Mouse (Mus musculus) left cerebral cortex, adult 2 months (tissue): ENCODE results near the gene Grm4. TPM values are rescaled to one million over a fixed set of nuclear protein-coding genes. Genes with fewer than 3 reads are reported as not detected.
A peak's percentile ranks its signal among the peaks of the same experiment; 100 is the strongest.

ENCODE experiments used
- DNase-seq, 2 experiments: peaks; one replicate each; pipeline ENCODE4 v3.0.0; 2021 to 2022; ENCODE audit warnings: low spot score in 2 of 2, mixed read lengths in 1 of 2; ENCODE audit errors: extremely low spot score in 1 of 2
- H3K27ac ChIP-seq: fragments of 200-600 bp; 2 replicates; pipeline ENCODE4 v1.8.1; 2022
- H3K4me3 ChIP-seq: fragments of 200-600 bp; 2 replicates; pipeline ENCODE4 v1.8.1; 2022
- CTCF ChIP-seq: fragments of 200-600 bp; IDR thresholded peaks from 2 replicates; pipeline ENCODE4 v1.8.1; 2022; ENCODE audit warnings: antibody characterized with exemption, mild to moderate bottlenecking, moderate library complexity
- intact Hi-C: fragments of 180-260 bp; cut with DNase I; formaldehyde crosslinking; loops from one replicate; pipeline ENCODE4 v1.15.1; 2025
- total RNA-seq, 2 experiments: library from RNA; stranded (reverse); gene quantifications; 2 replicates each; pipeline ENCODE4 v1.2.3; 2021

Gene Grm4
- total RNA-seq, 2 experiments from 2014 or later, result 19.9 to 29.7 TPM

GRCm38 (mm10) chr17:27497798-27498197 is 23.4 kb downstream of the Grm4 start:
- Histone ChIP-seq H3K4me3 (no peak overlapping the region), H3K27ac (no peak overlapping the region)
- no peak for TF ChIP-seq CTCF
- intact Hi-C loops, result no loop called here
- DNase-seq, result no peak

GRCm38 (mm10) chr17:27495008-27495540 is 26.1 kb downstream of the Grm4 start:
- no peak for DNase-seq
- intact Hi-C loops, result no loop called here
- no peak overlapping the region for H3K4me3 ChIP-seq
- no peak overlapping the region for H3K27ac ChIP-seq
- no peak for TF ChIP-seq CTCF

GRCm38 (mm10) chr17:27493969-27494368 is 27.2 kb downstream of the Grm4 start:
- no peak for DNase-seq
- no peak for TF ChIP-seq CTCF
- H3K27ac ChIP-seq, result no peak overlapping the region
- no peak overlapping the region for H3K4me3 ChIP-seq
- intact Hi-C loops, result no loop called here

GRCm38 (mm10) chr17:27493389-27493788 is 27.8 kb downstream of the Grm4 start:
- no peak overlapping the region for H3K27ac ChIP-seq
- DNase-seq, result no peak
- no peak for TF ChIP-seq CTCF
- no peak overlapping the region for H3K4me3 ChIP-seq
- intact Hi-C loops, result no loop called here

GRCm38 (mm10) chr17:27488173-27488823 is 32.9 kb downstream of the Grm4 start:
- TF ChIP-seq CTCF, result no peak
- no peak overlapping the region for H3K4me3 ChIP-seq
- no peak overlapping the region for H3K27ac ChIP-seq
- DNase-seq, result no peak
- intact Hi-C loops, result no loop called here

- no peak overlapping the region for H3K27ac ChIP-seq
- DNase-seq, result no peak
- H3K4me3 ChIP-seq, result no peak overlapping the region
- no peak for TF ChIP-seq CTCF
- intact Hi-C loops, result no loop called here
Observed at GRCm38 (mm10) chr17:27485940-27486339, 35.3 kb downstream of the Grm4 start.

- no peak for TF ChIP-seq CTCF
Observed at GRCm38 (mm10) chr17:27483571-27483970, 37.6 kb downstream of the Grm4 start.

GRCm38 (mm10) chr17:27480143-27481103 is 40.8 kb downstream of the Grm4 start:
- peak; percentile 26 to 49 for DNase-seq
- intact Hi-C loops, result no loop called here
- no peak overlapping the region for H3K27ac ChIP-seq
- TF ChIP-seq CTCF, result no peak
- no peak overlapping the region for H3K4me3 ChIP-seq

More at GRCm38 (mm10) chr17:27483571-27483970, 37.6 kb downstream of the Grm4 start:
- intact Hi-C loops, result no loop called here
- Histone ChIP-seq H3K27ac (no peak overlapping the region), H3K4me3 (no peak overlapping the region)
- no peak for DNase-seq

- Histone ChIP-seq H3K27ac (no peak overlapping the region), H3K4me3 (no peak overlapping the region)
- no peak for TF ChIP-seq CTCF
- no peak for DNase-seq
- intact Hi-C loops, result no loop called here
Observed at GRCm38 (mm10) chr17:27475650-27476049, 45.6 kb downstream of the Grm4 start.

GRCm38 (mm10) chr17:27466620-27467019 is 54.6 kb downstream of the Grm4 start:
- TF ChIP-seq CTCF, result no peak
- Histone ChIP-seq H3K27ac (no peak overlapping the region), H3K4me3 (no peak overlapping the region)
- DNase-seq, result no peak
- intact Hi-C loops, result no loop called here

GRCm38 (mm10) chr17:27465924-27466323 is 55.3 kb downstream of the Grm4 start:
- DNase-seq, result no peak
- no peak overlapping the region for H3K4me3 ChIP-seq
- intact Hi-C loops, result no loop called here
- H3K27ac ChIP-seq, result no peak overlapping the region
- TF ChIP-seq CTCF, result no peak

GRCm38 (mm10) chr17:27464327-27464962 is 56.8 kb downstream of the Grm4 start:
- Histone ChIP-seq H3K27ac (no peak overlapping the region), H3K4me3 (no peak overlapping the region)
- no peak for TF ChIP-seq CTCF
- intact Hi-C loops, result no loop called here
- no peak for DNase-seq
